Mouse (Mus musculus): Measurements from ENCODE around the gene Pdzd4. TPM values are rescaled to one million over a fixed set of nuclear protein-coding genes. Genes with fewer than 3 reads are reported as not detected.
A peak's percentile ranks its signal among the peaks of the same experiment; 100 is the strongest.

Gene Pdzd4
- not detected in 2 replicates for polyA plus RNA-seq (2012; ENCODE audit: insufficient read depth, insufficient read length, missing spikeins)

- H3K4me3 ChIP-seq (ENCODE audit: insufficient read depth, low read length) = peak within 1 kb of the TSS; percentile 56
- no peaks in the 10 kb centered on the region for H3K4me1 ChIP-seq (ENCODE audit: control insufficient read depth, insufficient read depth, low read length)
- no peak for TF ChIP-seq CTCF (IDR thresholded peaks at IDR 0.05; ENCODE audit: low read depth, low read length)
- no peak for TF ChIP-seq POLR2A (IDR thresholded peaks at IDR 0.05; ENCODE audit: borderline replicate concordance, low read depth, low read length)
Observed at GRCm38 (mm10) chrX:73824185-73825151, at the start of gene Pdzd4. Pdzd4 (minus strand) TSS chrX:73824969.

GRCm38 (mm10) chrX:73871956-73872355 is 47.2 kb upstream of the Pdzd4 start:
- TF ChIP-seq CTCF (IDR thresholded peaks at IDR 0.05; ENCODE audit: low read depth, low read length) = no peak
- TF ChIP-seq POLR2A (IDR thresholded peaks at IDR 0.05; ENCODE audit: borderline replicate concordance, low read depth, low read length) = no peak
- H3K4me3 ChIP-seq (ENCODE audit: insufficient read depth, low read length) = no peak overlapping the region
- no peak overlapping the region for H3K27ac ChIP-seq (ENCODE audit: insufficient read depth, low read depth, low read length)
- H3K4me1 ChIP-seq (ENCODE audit: control insufficient read depth, insufficient read depth, low read length) = no peaks in the 10 kb centered on the region

More at GRCm38 (mm10) chrX:73824185-73825151, at the start of gene Pdzd4:
- no peak within 1 kb of the TSS for H3K27ac ChIP-seq (ENCODE audit: insufficient read depth, low read depth, low read length)

GRCm38 (mm10) chrX:73871474-73871873 is 46.7 kb upstream of the Pdzd4 start:
- Histone ChIP-seq H3K4me1 (ENCODE audit: control insufficient read depth, insufficient read depth, low read length) (no peaks in the 10 kb centered on the region), H3K27ac (ENCODE audit: insufficient read depth, low read depth, low read length) (no peak overlapping the region)
- no peak for TF ChIP-seq CTCF (IDR thresholded peaks at IDR 0.05; ENCODE audit: low read depth, low read length)
- no peak for TF ChIP-seq POLR2A (IDR thresholded peaks at IDR 0.05; ENCODE audit: borderline replicate concordance, low read depth, low read length)

GRCm38 (mm10) chrX:73869334-73869733 is 44.6 kb upstream of the Pdzd4 start:
- Histone ChIP-seq H3K27ac (ENCODE audit: insufficient read depth, low read depth, low read length) (no peak overlapping the region), H3K4me3 (ENCODE audit: insufficient read depth, low read length) (no peak overlapping the region), H3K4me1 (ENCODE audit: control insufficient read depth, insufficient read depth, low read length) (no peaks in the 10 kb centered on the region)
- TF ChIP-seq CTCF (IDR thresholded peaks at IDR 0.05; ENCODE audit: low read depth, low read length) (no peak), POLR2A (IDR thresholded peaks at IDR 0.05; ENCODE audit: borderline replicate concordance, low read depth, low read length) (no peak)

More at GRCm38 (mm10) chrX:73871474-73871873, 46.7 kb upstream of the Pdzd4 start:
- H3K4me3 ChIP-seq (ENCODE audit: insufficient read depth, low read length) = no peak overlapping the region

- no peak overlapping the region for H3K4me3 ChIP-seq (ENCODE audit: insufficient read depth, low read length)
- H3K4me1 ChIP-seq (ENCODE audit: control insufficient read depth, insufficient read depth, low read length) = no peaks in the 10 kb centered on the region
- no peak for TF ChIP-seq CTCF (IDR thresholded peaks at IDR 0.05; ENCODE audit: low read depth, low read length)
- TF ChIP-seq POLR2A (IDR thresholded peaks at IDR 0.05; ENCODE audit: borderline replicate concordance, low read depth, low read length) = no peak
Observed at GRCm38 (mm10) chrX:73867852-73868251, 43.1 kb upstream of the Pdzd4 start.

GRCm38 (mm10) chrX:73867256-73867655 is 42.5 kb upstream of the Pdzd4 start:
- Histone ChIP-seq H3K4me1 (ENCODE audit: control insufficient read depth, insufficient read depth, low read length) (no peaks in the 10 kb centered on the region), H3K4me3 (ENCODE audit: insufficient read depth, low read length) (no peak overlapping the region), H3K27ac (ENCODE audit: insufficient read depth, low read depth, low read length) (no peak overlapping the region)
- no peak for TF ChIP-seq CTCF (IDR thresholded peaks at IDR 0.05; ENCODE audit: low read depth, low read length)
- no peak for TF ChIP-seq POLR2A (IDR thresholded peaks at IDR 0.05; ENCODE audit: borderline replicate concordance, low read depth, low read length)

More at GRCm38 (mm10) chrX:73867852-73868251, 43.1 kb upstream of the Pdzd4 start:
- H3K27ac ChIP-seq (ENCODE audit: insufficient read depth, low read depth, low read length) = no peak overlapping the region

- H3K4me1 ChIP-seq (ENCODE audit: control insufficient read depth, insufficient read depth, low read length) = no peaks in the 10 kb centered on the region
- no peak for TF ChIP-seq CTCF (IDR thresholded peaks at IDR 0.05; ENCODE audit: low read depth, low read length)
- no peak for TF ChIP-seq POLR2A (IDR thresholded peaks at IDR 0.05; ENCODE audit: borderline replicate concordance, low read depth, low read length)
- H3K27ac ChIP-seq (ENCODE audit: insufficient read depth, low read depth, low read length) = no peak overlapping the region
- H3K4me3 ChIP-seq (ENCODE audit: insufficient read depth, low read length) = no peak overlapping the region
Observed at GRCm38 (mm10) chrX:73864692-73865091, 39.9 kb upstream of the Pdzd4 start.

GRCm38 (mm10) chrX:73855087-73855408 is 30.3 kb upstream of the Pdzd4 start:
- no peak overlapping the region for H3K4me3 ChIP-seq (ENCODE audit: insufficient read depth, low read length)
- TF ChIP-seq POLR2A (IDR thresholded peaks at IDR 0.05; ENCODE audit: borderline replicate concordance, low read depth, low read length) (no peak), CTCF (IDR thresholded peaks at IDR 0.05; ENCODE audit: low read depth, low read length) (no peak)
- no peak overlapping the region for H3K27ac ChIP-seq (ENCODE audit: insufficient read depth, low read depth, low read length)
- H3K4me1 ChIP-seq (ENCODE audit: control insufficient read depth, insufficient read depth, low read length) = no peaks in the 10 kb centered on the region

GRCm38 (mm10) chrX:73854326-73855086 is 29.7 kb upstream of the Pdzd4 start:
- TF ChIP-seq POLR2A (IDR thresholded peaks at IDR 0.05; ENCODE audit: borderline replicate concordance, low read depth, low read length) = no peak
- TF ChIP-seq CTCF (IDR thresholded peaks at IDR 0.05; ENCODE audit: low read depth, low read length) = no peak
- Histone ChIP-seq H3K27ac (ENCODE audit: insufficient read depth, low read depth, low read length) (no peak overlapping the region), H3K4me3 (ENCODE audit: insufficient read depth, low read length) (no peak overlapping the region), H3K4me1 (ENCODE audit: control insufficient read depth, insufficient read depth, low read length) (no peaks in the 10 kb centered on the region)
